Mouse (Mus musculus) lung, postnatal 0 days (tissue): Measurements from ENCODE around the gene Bricd5. TPM values are rescaled to one million over a fixed set of nuclear protein-coding genes. Genes with fewer than 3 reads are reported as not detected.

Source experiments
- ATAC-seq: fragments of 200-750 bp; cut with Nextera tagmentation; 2 replicates; pipeline ENCODE4 v1.8.0; 2017; ENCODE audit warnings: moderate library complexity
- DNase-seq: peaks from one replicate; pipeline ENCODE4 v3.0.0-alpha.2; 2016; ENCODE audit warnings: low spot score
- H3K27ac ChIP-seq: fragments of 300-500 bp; sonication (generic); 2 replicates; pipeline ENCODE4 v1.5.1; 2014; ENCODE audit warnings: antibody characterized with exemption, mild to moderate bottlenecking, low read length, mixed read lengths
- H3K27me3 ChIP-seq: fragments of 300-500 bp; sonication (generic); replicated peaks from 2 replicates; pipeline ENCODE4 v1.6.1; 2014; ENCODE audit warnings: low read length, mixed read lengths; ENCODE audit not compliant: insufficient read depth
- H3K36me3 ChIP-seq: fragments of 300-500 bp; sonication (generic); 2 replicates; pipeline ENCODE4 v1.6.1; 2014; ENCODE audit warnings: low read length, mixed read lengths; ENCODE audit not compliant: insufficient read depth
- H3K4me1 ChIP-seq: fragments of 300-500 bp; sonication (generic); 2 replicates; pipeline ENCODE4 v1.6.1; 2014; ENCODE audit warnings: antibody characterized with exemption, low read depth, low read length, mixed read lengths; ENCODE audit not compliant: insufficient read depth
- H3K4me2 ChIP-seq: fragments of 300-500 bp; sonication (generic); replicated peaks from 2 replicates; pipeline ENCODE4 v1.6.1; 2014; ENCODE audit warnings: low read depth, mild to moderate bottlenecking, low read length, moderate library complexity, mixed read lengths
- H3K4me3 ChIP-seq: fragments of 300-500 bp; sonication (generic); 2 replicates; pipeline ENCODE4 v1.5.1; 2014; ENCODE audit warnings: low read depth, low read length
- H3K9ac ChIP-seq: fragments of 300-500 bp; sonication (generic); replicated peaks from 2 replicates; pipeline ENCODE4 v1.6.1; 2014; ENCODE audit warnings: low read depth, mild to moderate bottlenecking
- H3K9me3 ChIP-seq: fragments of 300-500 bp; sonication (generic); 2 replicates; pipeline ENCODE4 v1.6.1; 2016; ENCODE audit warnings: low read length, mixed read lengths
- CTCF ChIP-seq: IDR thresholded peaks from 2 replicates; pipeline ENCODE4 v1.5.1; 2016; ENCODE audit warnings: antibody characterized with exemption, mild to moderate bottlenecking
- EP300 ChIP-seq: IDR thresholded peaks from 2 replicates; pipeline ENCODE4 v1.6.1; 2016; ENCODE audit warnings: antibody characterized with exemption, mild to moderate bottlenecking, control low read depth
- WGBS: fragments of 180-500 bp; shearing (Covaris S2); extraction: QIAGEN DNeasy Blood & Tissue Kit; methylation state at CpG from one replicate; pipeline ENCODE4 v1.1.7; 2014; 5-methylcytosine and 5-hydroxymethylcytosine counted together
- polyA plus RNA-seq: library from polyadenylated mRNA; unstranded; fragments of >200 nt; fragmentation: Nextera tagmentation; extraction: Ambion mirVana; gene quantifications from 2 replicates; pipeline ENCODE4 v1.2.1, GENCODE M21; 2015

Bricd5 gene
- polyA plus RNA-seq, 1 experiment from 2014 or later: not detected

GRCm38 (mm10) chr17:24443409-24443808, 30.3 kb upstream of the Bricd5 start:
- H3K4me1 ChIP-seq: no peaks in the 10 kb centered on the region
- no peak overlapping the region for H3K27ac ChIP-seq
- H3K9ac ChIP-seq: no peak overlapping the region
- H3K27me3 ChIP-seq: no peaks in the 10 kb centered on the region
- peaks cover 37% of the 10 kb centered on the region for H3K36me3 ChIP-seq
- H3K4me3 ChIP-seq: no peak overlapping the region
- H3K4me2 ChIP-seq: no peak overlapping the region
- TF ChIP-seq CTCF (no peak), EP300 (no peak)
- ATAC-seq (no peak), DNase-seq (no peak)
- no peaks in the 10 kb centered on the region for H3K9me3 ChIP-seq
- WGBS: 77% methylated on average over 4 of the region's 4 CpGs

GRCm38 (mm10) chr17:24446590-24446989, 27.1 kb upstream of the Bricd5 start:
- DNase-seq (no peak), ATAC-seq (no peak)
- no peak for TF ChIP-seq EP300
- TF ChIP-seq CTCF: no peak
- no peak overlapping the region for H3K9ac ChIP-seq
- no peaks in the 10 kb centered on the region for H3K4me1 ChIP-seq
- H3K27me3 ChIP-seq: no peaks in the 10 kb centered on the region
- WGBS: 93% methylated on average over 8 of the region's 8 CpGs
- H3K36me3 ChIP-seq: peaks cover 38% of the 10 kb centered on the region
- H3K4me3 ChIP-seq: no peak overlapping the region
- no peaks in the 10 kb centered on the region for H3K9me3 ChIP-seq
- no peak overlapping the region for H3K4me2 ChIP-seq
- no peak overlapping the region for H3K27ac ChIP-seq

- Histone ChIP-seq H3K4me2 (no peak overlapping the region), H3K9me3 (no peaks in the 10 kb centered on the region), H3K36me3 (peaks cover 30% of the 10 kb centered on the region), H3K9ac (no peak overlapping the region), H3K4me3 (no peak overlapping the region), H3K27ac (no peak overlapping the region), H3K4me1 (no peaks in the 10 kb centered on the region), H3K27me3 (no peaks in the 10 kb centered on the region)
- DNase-seq: no peak
- WGBS: 95% methylated on average over 6 of the region's 6 CpGs
- TF ChIP-seq CTCF: no peak
- TF ChIP-seq EP300: no peak
- ATAC-seq: no peak
Observed at GRCm38 (mm10) chr17:24449507-24449906, 24.2 kb upstream of the Bricd5 start.

- Histone ChIP-seq H3K27ac (no peak overlapping the region), H3K9me3 (no peaks in the 10 kb centered on the region), H3K36me3 (peaks cover 15% of the 10 kb centered on the region; the same call in 1 of the 2 replicates), H3K4me2 (no peak overlapping the region), H3K4me1 (no peaks in the 10 kb centered on the region), H3K27me3 (no peaks in the 10 kb centered on the region), H3K9ac (no peak overlapping the region), H3K4me3 (no peak overlapping the region)
- 97% methylated on average over 6 of the region's 6 CpGs for WGBS
- TF ChIP-seq EP300: no peak
- no peak for TF ChIP-seq CTCF
- ATAC-seq (no peak), DNase-seq (no peak)
Observed at GRCm38 (mm10) chr17:24451220-24451619, 22.5 kb upstream of the Bricd5 start.

GRCm38 (mm10) chr17:24453372-24453771, 20.3 kb upstream of the Bricd5 start:
- Histone ChIP-seq H3K9me3 (no peaks in the 10 kb centered on the region), H3K4me1 (no peaks in the 10 kb centered on the region), H3K9ac (no peak overlapping the region), H3K4me3 (no peak overlapping the region), H3K27me3 (no peaks in the 10 kb centered on the region), H3K36me3 (0 out of 2 replicates have a peak, but pooled peaks cover 9% of the 10 kb centered on the region), H3K27ac (no peak overlapping the region), H3K4me2 (no peak overlapping the region)
- no peak for TF ChIP-seq EP300
- no peak for TF ChIP-seq CTCF
- 70% methylated on average over 2 of the region's 2 CpGs for WGBS
- ATAC-seq (no peak), DNase-seq (peak; percentile 27)

GRCm38 (mm10) chr17:24454218-24454755, 19.4 kb upstream of the Bricd5 start:
- WGBS: under 1% methylated on average over 14 of the region's 14 CpGs
- H3K4me3 ChIP-seq: peak overlapping the region; percentile 83
- peak overlapping the region; percentile 96 for H3K27ac ChIP-seq
- 0 out of 2 replicates have a peak, but pooled peaks cover under 1% of the 10 kb centered on the region for H3K36me3 ChIP-seq
- no peaks in the 10 kb centered on the region for H3K9me3 ChIP-seq
- H3K9ac ChIP-seq: peak overlapping the region; percentile 83
- no peak for TF ChIP-seq CTCF
- no peak for TF ChIP-seq EP300
- no peaks in the 10 kb centered on the region for H3K27me3 ChIP-seq
- no peak for ATAC-seq
- peak; percentile 53 for DNase-seq
- peak overlapping the region; percentile 64 for H3K4me2 ChIP-seq
- no peaks in the 10 kb centered on the region for H3K4me1 ChIP-seq
